Mouse (Mus musculus) CD4-positive helper T cell, adult 2 months (primary cell): ENCODE measurements at regions not wholly inside any gene's neighbourhood (a gene's known extent, or its start where the extent isn't known, plus 50 kb on each side); places are given as distances from the start of the nearest gene placed in this dataset.

Experiments used
- DNase-seq: peaks from one replicate; pipeline ENCODE4 v3.0.0-alpha.2; 2012; ENCODE audit warnings: low read depth, missing footprints, low spot score

GRCm38 (mm10) chr13:45213116-45213834 lies 134.8 kb downstream of the Gm9817 start:
- no peak for DNase-seq

- DNase-seq: no peak
These were observed 139.8 kb downstream of the Gm9817 start for GRCm38 (mm10) chr13:45218251-45218650.

- no peak for DNase-seq
These were observed 141.2 kb downstream of the Gm9817 start for GRCm38 (mm10) chr13:45219671-45220070.

GRCm38 (mm10) chr13:45230804-45231203 lies 152.3 kb downstream of the Gm9817 start:
- DNase-seq: no peak

- no peak for DNase-seq
These were observed 154.3 kb upstream of the Mylip start for GRCm38 (mm10) chr13:45235236-45235635.

- no peak for DNase-seq
These were observed 151.3 kb upstream of the Mylip start for GRCm38 (mm10) chr13:45238258-45238657.

GRCm38 (mm10) chr13:45239153-45239552 lies 150.4 kb upstream of the Mylip start:
- DNase-seq: no peak

- DNase-seq: no peak
These were observed 149.4 kb upstream of the Mylip start for GRCm38 (mm10) chr13:45240009-45240653.

GRCm38 (mm10) chr13:45242261-45242660 lies 147.3 kb upstream of the Mylip start:
- DNase-seq: no peak

- DNase-seq: no peak
These were observed 146.8 kb upstream of the Mylip start for GRCm38 (mm10) chr13:45242750-45243149.

- no peak for DNase-seq
These were observed 143.9 kb upstream of the Mylip start for GRCm38 (mm10) chr13:45245651-45246050.

- no peak for DNase-seq
These were observed 143.2 kb upstream of the Mylip start for GRCm38 (mm10) chr13:45246341-45246740.

- no peak for DNase-seq
These were observed 139.5 kb upstream of the Mylip start for GRCm38 (mm10) chr13:45250028-45250427.

GRCm38 (mm10) chr13:45251068-45251467 lies 138.5 kb upstream of the Mylip start:
- DNase-seq: no peak

- no peak for DNase-seq
These were observed 137.4 kb upstream of the Mylip start for GRCm38 (mm10) chr13:45252126-45252525.

- DNase-seq: no peak
These were observed 136.3 kb upstream of the Mylip start for GRCm38 (mm10) chr13:45253221-45253620.

GRCm38 (mm10) chr13:45255277-45255676 lies 134.3 kb upstream of the Mylip start:
- no peak for DNase-seq

- DNase-seq: no peak
These were observed 127.5 kb upstream of the Mylip start for GRCm38 (mm10) chr13:45262011-45262410.

- DNase-seq: no peak
These were observed 123.1 kb upstream of the Mylip start for GRCm38 (mm10) chr13:45266287-45267064.

GRCm38 (mm10) chr13:45267446-45267845 lies 122.1 kb upstream of the Mylip start:
- DNase-seq: no peak

- no peak for DNase-seq
These were observed 121.6 kb upstream of the Mylip start for GRCm38 (mm10) chr13:45267906-45268305.

GRCm38 (mm10) chr13:45274261-45274884 lies 115.2 kb upstream of the Mylip start:
- no peak for DNase-seq
